Mouse (Mus musculus) layer of hippocampus, postnatal 14 days (tissue): ENCODE measurements around the gene Ccdc180. TPM values are rescaled to one million over a fixed set of nuclear protein-coding genes. Genes with fewer than 3 reads are reported as not detected.

Experiments
- DNase-seq, 2 experiments: peaks; one replicate each; pipeline ENCODE4 v3.0.0; 2021 to 2022; ENCODE audit warnings: low spot score in 2 of 2, mixed read lengths in 1 of 2
- total RNA-seq, 2 experiments: library from RNA; stranded (reverse); gene quantifications; 2 replicates each; pipeline ENCODE4 v1.2.3; 2021

The Ccdc180 gene
- total RNA-seq, 2 experiments from 2014 or later: 0.38 to 0.71 TPM

- DNase-seq: no peak
Observed at GRCm38 (mm10) chr4:45969051-45969450, 78.9 kb downstream of the Ccdc180 start.

GRCm38 (mm10) chr4:45970048-45970560, 80.0 kb downstream of the Ccdc180 start:
- DNase-seq: no peak

- DNase-seq: peak; percentile 97
Observed at GRCm38 (mm10) chr4:45971806-45972447, 81.8 kb downstream of the Ccdc180 start.

GRCm38 (mm10) chr4:45972448-45972854, 82.3 kb downstream of the Ccdc180 start:
- peak; percentile 16 to 38 for DNase-seq

- no peak for DNase-seq
Observed at GRCm38 (mm10) chr4:45972951-45973350, 82.8 kb downstream of the Ccdc180 start.

- DNase-seq: no peak
Observed at GRCm38 (mm10) chr4:45976931-45977667, 87.0 kb downstream of the Ccdc180 start.

DNA sequence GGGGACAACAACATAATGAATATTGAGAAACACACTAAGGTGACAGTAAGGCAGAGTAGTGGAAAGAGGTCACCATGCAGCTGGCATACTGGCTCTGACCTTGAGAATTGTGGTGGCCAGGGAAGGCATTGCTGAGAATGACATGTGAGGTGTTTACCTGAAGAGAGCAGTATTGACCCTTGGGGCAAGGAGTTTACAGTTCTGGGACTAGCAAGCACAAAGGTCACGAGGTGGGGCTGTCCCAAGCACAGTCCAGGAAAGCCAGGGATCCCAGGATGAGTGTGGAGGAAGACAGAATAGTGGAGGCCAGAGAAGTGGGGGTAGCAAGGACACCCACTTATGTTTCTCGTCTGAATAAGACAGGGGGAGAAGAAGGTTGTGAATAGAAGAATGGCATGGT, 89.8 kb downstream of the Ccdc180 start:
- no peak for DNase-seq

GRCm38 (mm10) chr4:45981054-45981453, 91.0 kb downstream of the Ccdc180 start:
- DNase-seq: no peak

DNA sequence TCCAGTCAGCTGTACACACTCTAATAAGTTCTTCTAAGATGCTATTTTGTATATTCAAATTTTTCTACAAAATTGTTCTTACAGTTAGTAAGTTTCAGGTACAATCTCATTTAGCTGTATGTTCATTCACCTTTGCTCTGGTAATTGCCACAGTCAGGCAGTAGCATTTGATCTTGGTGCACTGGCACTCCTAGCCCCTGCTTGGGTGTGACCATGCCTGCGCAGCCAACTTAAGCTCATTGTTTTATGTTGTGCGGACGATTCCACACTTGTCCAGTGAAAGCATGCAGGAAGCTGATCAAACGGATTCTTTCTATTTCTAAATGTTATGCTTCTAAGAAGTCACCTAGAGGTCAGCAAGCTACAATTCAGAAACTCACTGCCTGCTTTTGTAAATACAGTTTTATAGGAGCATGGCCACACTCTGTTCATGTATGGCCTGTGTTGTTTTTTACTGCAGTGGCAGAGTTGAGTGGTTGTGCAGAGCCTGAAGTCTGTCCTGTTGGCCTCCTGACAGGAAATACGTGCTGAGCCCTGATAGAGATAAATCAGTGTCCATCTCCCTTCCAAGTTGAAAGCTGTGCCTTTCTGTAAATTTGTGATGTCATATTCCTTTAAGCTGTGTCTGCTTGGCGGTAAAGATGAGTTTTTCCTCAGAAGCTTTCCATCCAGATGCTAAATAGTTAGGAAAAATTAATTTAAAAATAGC, 100.5 kb downstream of the Ccdc180 start:
- DNase-seq: no peak

- DNase-seq: peak; percentile 46 to 71
Observed at GRCm38 (mm10) chr4:45998536-45998935, 108.4 kb downstream of the Ccdc180 start.

Other genes starting within 250 kb of the Ccdc180 start
- 10 to 100 TPM; 11.0 to 16.0 TPM for gene Aldh1b1, start 91.3 kb upstream of the Ccdc180 start, total RNA-seq
- gene Igfbpl1, start 63.4 kb upstream of the Ccdc180 start, total RNA-seq: 10 to 100 TPM; 37.1 to 43.7 TPM
- not detected for gene Stra6l, start 41.6 kb upstream of the Ccdc180 start, total RNA-seq
- 10 to 100 TPM; 25.9 to 26.2 TPM for gene Tdrd7, start 75.0 kb downstream of the Ccdc180 start, total RNA-seq
- gene Tmod1, start 148.6 kb downstream of the Ccdc180 start, total RNA-seq: 10 to 100 TPM; 11.9 to 13.5 TPM
- 10 to 100 TPM; 55.0 to 56.1 TPM for gene Ncbp1, start 248.3 kb downstream of the Ccdc180 start, total RNA-seq
- 10 to 100 TPM; 18.5 to 20.1 TPM for gene Tstd2, start 248.4 kb downstream of the Ccdc180 start, total RNA-seq